In genomic region chr5:139796900-139797299, GRCm38 (mm10) we compare ENCODE assay signal across 7 mouse cellular contexts. TPM values are rescaled to one million over a fixed set of nuclear protein-coding genes. Genes with fewer than 3 reads are reported as not detected.
A peak's percentile ranks its signal among the peaks of the same experiment; 100 is the strongest.
DNase-seq lines count a peak whose midpoint lies in the region; ATAC-seq lines count a peak whose summit lies in the region.

No protein-coding gene starts in this region.

- H3K4me1 ChIP-seq in embryonic facial prominence, embryonic 15.5 days, result peaks cover 60% of the 10 kb centered on the region
- H3K4me1 ChIP-seq in heart, embryonic 11.5 days (ENCODE audit: control insufficient read depth, insufficient read depth, low read length), result peaks cover 80% of the 10 kb centered on the region
- peaks cover 63% of the 10 kb centered on the region for H3K4me1 ChIP-seq in kidney, embryonic 15.5 days
- H3K4me1 ChIP-seq in liver, embryonic 15.5 days (replicated peaks), result peaks cover 87% of the 10 kb centered on the region

- 9% methylated on average over 13 of the region's 13 CpGs for WGBS in embryonic facial prominence, embryonic 15.5 days
- WGBS in heart, embryonic 11.5 days (ENCODE audit: insufficient replicate concordance), result 6% methylated on average over 13 of the region's 13 CpGs
- 12% methylated on average over 13 of the region's 13 CpGs for WGBS in kidney, embryonic 15.5 days
- WGBS in liver, embryonic 15.5 days (ENCODE audit: insufficient replicate concordance), result 46% methylated on average over 13 of the region's 13 CpGs

- no peaks in the 10 kb centered on the region for H3K9me3 ChIP-seq in embryonic facial prominence, embryonic 15.5 days (replicated peaks)
- no peaks in the 10 kb centered on the region for H3K9me3 ChIP-seq in heart, embryonic 11.5 days (replicated peaks; ENCODE audit: control insufficient read depth, low read length)
- H3K9me3 ChIP-seq in kidney, embryonic 15.5 days (replicated peaks), result no peaks in the 10 kb centered on the region
- no peaks in the 10 kb centered on the region for H3K9me3 ChIP-seq in liver, embryonic 15.5 days (replicated peaks)

- peak overlapping the region; percentile 41 for H3K4me2 ChIP-seq in embryonic facial prominence, embryonic 15.5 days (replicated peaks)
- peak overlapping the region; percentile 59 for H3K4me2 ChIP-seq in heart, embryonic 11.5 days
- H3K4me2 ChIP-seq in kidney, embryonic 15.5 days, result peak overlapping the region; percentile 50
- peak overlapping the region; percentile 76; the same call in 1 of the 2 replicates for H3K4me2 ChIP-seq in liver, embryonic 15.5 days

- ATAC-seq in embryonic facial prominence, embryonic 15.5 days (ENCODE audit: insufficient number of reproducible peaks, low FRiP score, low TSS enrichment, low read depth), result peak; percentile 77
- ATAC-seq in heart, embryonic 11.5 days (replicated peaks; ENCODE audit: insufficient number of reproducible peaks, low FRiP score, low TSS enrichment), result peak; percentile 60
- peak; percentile 65 for ATAC-seq in kidney, embryonic 15.5 days (replicated peaks; ENCODE audit: low FRiP score)
- ATAC-seq in liver, embryonic 15.5 days (ENCODE audit: insufficient read depth), result no peak
- no peak for ATAC-seq in cerebellum, adult (ENCODE audit: insufficient number of reproducible peaks, low FRiP score, low TSS enrichment)

- H3K36me3 ChIP-seq in embryonic facial prominence, embryonic 15.5 days, result peaks cover 15% of the 10 kb centered on the region
- H3K36me3 ChIP-seq in heart, embryonic 11.5 days (ENCODE audit: control insufficient read depth, insufficient read depth, low read length), result peaks cover 12% of the 10 kb centered on the region
- H3K36me3 ChIP-seq in kidney, embryonic 15.5 days, result peaks cover 22% of the 10 kb centered on the region
- peaks cover 78% of the 10 kb centered on the region for H3K36me3 ChIP-seq in liver, embryonic 15.5 days (replicated peaks)

- H3K27ac ChIP-seq in embryonic facial prominence, embryonic 15.5 days (replicated peaks), result peak overlapping the region; percentile 63
- peak overlapping the region; percentile 94 for H3K27ac ChIP-seq in heart, embryonic 11.5 days (ENCODE audit: low read depth, low read length)
- peak overlapping the region; percentile 83 for H3K27ac ChIP-seq in kidney, embryonic 15.5 days
- peak overlapping the region; percentile 97 for H3K27ac ChIP-seq in liver, embryonic 15.5 days (replicated peaks)

- peak; percentile 93 for DNase-seq in adrenal gland, adult 8-10 months
- peak; percentile 48 for DNase-seq in ovary, postnatal 14 days (ENCODE audit: low spot score)

- no peak overlapping the region for H3K9ac ChIP-seq in embryonic facial prominence, embryonic 15.5 days
- H3K9ac ChIP-seq in heart, embryonic 11.5 days (ENCODE audit: low read depth, low read length), result peak overlapping the region; percentile 75
- H3K9ac ChIP-seq in kidney, embryonic 15.5 days, result 0 out of 2 replicates have a peak overlapping the region, but pooled peaks have one; percentile 1
- H3K9ac ChIP-seq in liver, embryonic 15.5 days, result peak overlapping the region; percentile 19; the same call in 1 of the 2 replicates

- H3K4me3 ChIP-seq in embryonic facial prominence, embryonic 15.5 days (replicated peaks), result no peak overlapping the region
- peak overlapping the region; percentile 29 for H3K4me3 ChIP-seq in heart, embryonic 11.5 days (ENCODE audit: low read depth, low read length)
- no peak overlapping the region for H3K4me3 ChIP-seq in kidney, embryonic 15.5 days (replicated peaks)
- H3K4me3 ChIP-seq in liver, embryonic 15.5 days (replicated peaks), result no peak overlapping the region

- no peaks in the 10 kb centered on the region for H3K27me3 ChIP-seq in embryonic facial prominence, embryonic 15.5 days
- no peaks in the 10 kb centered on the region for H3K27me3 ChIP-seq in heart, embryonic 11.5 days (ENCODE audit: control insufficient read depth, insufficient read depth, low read length)
- H3K27me3 ChIP-seq in kidney, embryonic 15.5 days, result no peaks in the 10 kb centered on the region
- no peaks in the 10 kb centered on the region for H3K27me3 ChIP-seq in liver, embryonic 15.5 days

RNA-seq across cellular contexts. Expression of gene Mafk, which starts 5.6 kb away (rescaled TPM):
- total RNA-seq in adrenal gland, adult 8-10 months (2022), result 10 to 100 TPM; 28.7 to 45.0 (median 30.4) TPM
- polyA plus RNA-seq in embryonic facial prominence, embryonic 15.5 days (2015; fragmentation: Nextera tagmentation; extraction: Ambion mirVana), result 11.6 and 11.7 TPM in 2 replicates
- polyA plus RNA-seq in heart, embryonic 11.5 days (2014; fragmentation: Nextera tagmentation; extraction: Ambion mirVana), result 13.5 and 19.1 TPM in 2 replicates
- 10.6 and 11.1 TPM in 2 replicates for polyA plus RNA-seq in kidney, embryonic 15.5 days (2015; fragmentation: Nextera tagmentation; extraction: Ambion mirVana)
- 44.5 and 50.0 TPM in 2 replicates for polyA plus RNA-seq in liver, embryonic 15.5 days (2015; fragmentation: Nextera tagmentation; extraction: Ambion mirVana)

RNA-seq across cellular contexts. Expression of gene Ints1, which starts 21.4 kb away (rescaled TPM):
- total RNA-seq in adrenal gland, adult 8-10 months (2022), result 10 to 100 TPM; 59.3 to 74.4 (median 65.0) TPM
- polyA plus RNA-seq in embryonic facial prominence, embryonic 15.5 days (2015; fragmentation: Nextera tagmentation; extraction: Ambion mirVana), result 23.0 and 23.7 TPM in 2 replicates
- polyA plus RNA-seq in heart, embryonic 11.5 days (2014; fragmentation: Nextera tagmentation; extraction: Ambion mirVana), result 21.4 and 26.4 TPM in 2 replicates
- 26.1 and 27.7 TPM in 2 replicates for polyA plus RNA-seq in kidney, embryonic 15.5 days (2015; fragmentation: Nextera tagmentation; extraction: Ambion mirVana)
- 11.8 and 12.5 TPM in 2 replicates for polyA plus RNA-seq in liver, embryonic 15.5 days (2015; fragmentation: Nextera tagmentation; extraction: Ambion mirVana)

RNA-seq across cellular contexts. Expression of gene Tmem184a, which starts 22.8 kb away (rescaled TPM):
- under 1 TPM; 0.07 to 0.67 (median 0.21) TPM for total RNA-seq in adrenal gland, adult 8-10 months (2022)
- polyA plus RNA-seq in embryonic facial prominence, embryonic 15.5 days (2015; fragmentation: Nextera tagmentation; extraction: Ambion mirVana), result 10.7 and 12.2 TPM in 2 replicates
- polyA plus RNA-seq in heart, embryonic 11.5 days (2014; fragmentation: Nextera tagmentation; extraction: Ambion mirVana), result 2.6 and 3.0 TPM in 2 replicates
- 5.8 and 7.2 TPM in 2 replicates for polyA plus RNA-seq in kidney, embryonic 15.5 days (2015; fragmentation: Nextera tagmentation; extraction: Ambion mirVana)
- 0.68 and 1.2 TPM in 2 replicates for polyA plus RNA-seq in liver, embryonic 15.5 days (2015; fragmentation: Nextera tagmentation; extraction: Ambion mirVana)

RNA-seq across cellular contexts. Expression of gene Gm26938, which starts 29.3 kb away (rescaled TPM):
- total RNA-seq in adrenal gland, adult 8-10 months (2022), result not detected
- not detected in 2 replicates for polyA plus RNA-seq in embryonic facial prominence, embryonic 15.5 days (2015; fragmentation: Nextera tagmentation; extraction: Ambion mirVana)
- polyA plus RNA-seq in heart, embryonic 11.5 days (2014; fragmentation: Nextera tagmentation; extraction: Ambion mirVana), result not detected in 2 replicates
- not detected in 2 replicates for polyA plus RNA-seq in kidney, embryonic 15.5 days (2015; fragmentation: Nextera tagmentation; extraction: Ambion mirVana)
- not detected in 2 replicates for polyA plus RNA-seq in liver, embryonic 15.5 days (2015; fragmentation: Nextera tagmentation; extraction: Ambion mirVana)

RNA-seq across cellular contexts. Expression of gene Psmg3, which starts 29.8 kb away (rescaled TPM):
- total RNA-seq in adrenal gland, adult 8-10 months (2022), result 10 to 100 TPM; 21.2 to 26.6 (median 23.3) TPM
- 61.0 and 63.2 TPM in 2 replicates for polyA plus RNA-seq in embryonic facial prominence, embryonic 15.5 days (2015; fragmentation: Nextera tagmentation; extraction: Ambion mirVana)
- 49.6 and 50.1 TPM in 2 replicates for polyA plus RNA-seq in heart, embryonic 11.5 days (2014; fragmentation: Nextera tagmentation; extraction: Ambion mirVana)
- polyA plus RNA-seq in kidney, embryonic 15.5 days (2015; fragmentation: Nextera tagmentation; extraction: Ambion mirVana), result 74.0 and 77.8 TPM in 2 replicates
- polyA plus RNA-seq in liver, embryonic 15.5 days (2015; fragmentation: Nextera tagmentation; extraction: Ambion mirVana), result 41.4 and 42.3 TPM in 2 replicates

Comparison
In these comparisons a context has a peak if more than half of its experiments do, and no peak if none do; other contexts are left out.
1. ATAC-seq: peak in embryonic facial prominence, embryonic 15.5 days (single experiment), heart, embryonic 11.5 days (single experiment) and kidney, embryonic 15.5 days (single experiment); none in liver, embryonic 15.5 days (single experiment) and cerebellum, adult (single experiment).
2. Peak in every context shown above with its lines, with median percentiles within 50 percentile points of each other: H3K27ac ChIP-seq and H3K4me2 ChIP-seq.